Mouse (Mus musculus) left cerebral cortex, postnatal 36 days (tissue): ENCODE results near the gene Rtel1. TPM values are rescaled to one million over a fixed set of nuclear protein-coding genes. Genes with fewer than 3 reads are reported as not detected.

ENCODE experiments used
- DNase-seq, 2 experiments: peaks; one replicate each; pipeline ENCODE4 v3.0.0; 2021 to 2022; ENCODE audit warnings: low spot score in 2 of 2, mixed read lengths in 1 of 2
- intact Hi-C: fragments of 180-260 bp; cut with DNase I; formaldehyde crosslinking; loops from one replicate; pipeline ENCODE4 v1.15.1; 2025
- total RNA-seq, 2 experiments: library from RNA; stranded (reverse); gene quantifications; 2 replicates each; pipeline ENCODE4 v1.2.3; 2021

The Rtel1 gene
- total RNA-seq, 2 experiments from 2014 or later: 28.2 to 41.8 TPM

DNA sequence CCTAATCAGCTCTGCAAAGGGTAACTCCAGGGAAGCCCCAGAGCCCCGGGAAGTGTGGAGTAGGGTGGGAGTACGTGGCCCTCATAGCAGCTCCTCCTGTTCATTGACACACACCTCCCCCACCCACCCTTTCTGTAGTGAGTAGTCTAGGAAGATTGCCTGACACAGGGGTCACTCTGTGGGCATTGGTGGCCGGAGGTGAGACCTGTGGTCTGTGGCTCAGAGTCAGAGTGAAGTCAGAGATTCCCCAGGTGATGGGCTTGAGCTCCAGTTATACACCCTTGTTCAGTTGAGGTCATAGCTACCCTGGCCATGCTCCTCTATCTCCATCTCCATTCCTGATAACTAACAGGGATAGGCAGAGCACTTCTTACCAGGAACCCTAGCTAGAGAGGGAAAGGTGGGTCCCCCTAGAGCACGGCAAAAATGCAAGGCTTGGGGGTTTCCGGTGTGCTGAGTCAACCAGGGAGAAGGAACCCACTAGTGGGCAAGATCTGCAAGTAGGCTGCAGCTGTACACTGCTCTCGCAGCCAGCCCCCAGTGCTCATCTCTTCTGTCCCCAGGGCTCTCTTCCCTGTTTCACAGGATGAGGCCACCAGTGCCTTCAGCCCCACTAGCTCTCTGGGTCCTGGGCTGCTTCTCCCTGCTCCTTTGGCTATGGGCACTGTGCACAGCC is 62.2 kb downstream of the Rtel1 start:
- no peak for DNase-seq
- intact Hi-C loops: no loop called here

DNA sequence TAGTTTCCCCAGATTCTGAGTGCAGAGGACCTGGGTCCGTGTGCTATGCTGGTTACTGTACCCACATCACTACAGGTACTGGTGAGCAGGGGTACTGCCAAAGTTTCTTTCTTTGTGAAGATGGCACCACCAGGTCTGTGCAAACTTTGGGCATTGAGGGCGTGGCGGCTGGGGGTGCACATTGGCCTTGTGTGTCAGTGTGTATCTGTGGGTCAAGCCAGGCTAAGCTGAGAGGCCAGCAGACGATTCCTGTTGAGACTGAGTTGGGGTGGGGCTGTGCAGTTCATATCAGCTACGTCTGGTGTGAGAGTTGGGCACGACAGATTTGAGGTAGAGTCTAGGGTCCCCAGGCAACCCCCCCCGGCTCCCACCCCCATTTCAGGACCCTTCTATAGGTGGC is 64.9 kb downstream of the Rtel1 start:
- DNase-seq: no peak
- intact Hi-C loops: no loop called here

DNA sequence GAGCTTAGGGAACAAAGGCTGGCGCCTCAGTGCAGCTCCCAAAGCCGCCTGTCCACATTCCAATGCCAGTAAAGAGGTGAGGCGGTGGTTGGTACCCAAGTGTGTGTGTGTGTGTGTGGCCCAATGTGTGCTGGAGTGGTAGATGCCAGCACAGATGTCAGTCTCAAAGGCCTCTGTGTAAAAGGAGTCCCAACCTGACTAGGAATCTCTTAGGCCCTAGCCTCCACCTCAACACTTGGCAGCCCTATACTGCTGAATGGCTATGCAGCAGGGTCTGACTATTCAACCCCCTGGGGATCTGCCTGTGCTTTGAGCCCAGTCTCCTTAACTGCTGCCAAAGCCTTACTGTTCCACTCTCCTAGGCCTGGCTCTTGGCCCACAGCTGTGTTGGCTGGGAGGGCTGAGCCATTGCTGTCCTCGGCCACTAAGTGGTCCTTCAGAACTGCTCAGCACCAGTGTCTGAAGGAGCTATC is 65.4 kb downstream of the Rtel1 start:
- intact Hi-C loops: no loop called here

DNA sequence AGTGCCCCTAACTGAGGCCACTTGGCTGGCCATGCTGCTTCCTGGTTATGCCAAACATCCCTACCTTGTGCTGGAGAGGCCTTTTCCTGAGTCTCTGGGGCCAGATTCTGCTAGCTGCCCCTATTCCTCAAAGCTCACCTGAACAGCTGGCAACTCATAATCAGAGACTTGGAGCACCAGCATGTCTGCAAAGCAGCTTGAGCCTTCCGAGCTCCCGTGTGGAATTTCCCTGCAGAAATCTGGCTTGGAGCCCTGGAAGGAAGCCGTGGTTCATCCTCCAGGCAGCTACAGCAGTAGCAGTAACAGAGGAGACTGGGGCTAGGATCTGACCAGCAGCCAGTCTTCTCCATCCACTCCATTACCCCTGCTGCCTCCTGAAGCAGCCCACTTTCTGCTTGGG is 66.3 kb downstream of the Rtel1 start:
- DNase-seq: peak; percentile 67 to 76
- intact Hi-C loops: no loop called here

More for the DNA sequence above, 65.4 kb downstream of the Rtel1 start:
- no peak for DNase-seq

DNA sequence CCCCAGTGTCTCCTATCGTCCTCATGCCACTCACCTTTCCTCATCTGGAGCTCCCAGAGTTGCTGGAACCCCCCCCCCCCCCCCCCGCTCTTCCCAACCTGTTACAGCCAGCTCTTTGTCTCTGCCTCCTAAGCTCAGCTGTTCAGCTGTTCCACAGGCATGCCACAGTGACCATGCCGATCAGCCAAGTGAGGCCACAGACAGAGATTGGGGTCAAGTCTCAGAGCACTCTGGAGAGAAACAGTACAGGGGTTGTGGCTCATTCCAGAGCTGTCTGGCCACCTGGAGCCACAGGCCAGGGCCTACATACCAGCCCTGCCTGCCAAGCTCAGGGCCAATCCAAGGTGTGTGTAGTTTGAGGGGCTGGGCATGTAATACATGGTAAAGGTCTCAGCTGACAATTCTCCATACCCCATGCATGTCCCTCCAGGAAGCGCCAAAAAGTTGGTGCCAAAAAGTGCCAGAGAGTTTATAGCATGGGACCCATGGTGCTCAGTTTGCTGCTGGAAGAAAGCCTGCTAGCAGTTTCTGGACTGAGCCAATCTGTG is 67.2 kb downstream of the Rtel1 start:
- intact Hi-C loops: no loop called here
- DNase-seq: no peak

DNA sequence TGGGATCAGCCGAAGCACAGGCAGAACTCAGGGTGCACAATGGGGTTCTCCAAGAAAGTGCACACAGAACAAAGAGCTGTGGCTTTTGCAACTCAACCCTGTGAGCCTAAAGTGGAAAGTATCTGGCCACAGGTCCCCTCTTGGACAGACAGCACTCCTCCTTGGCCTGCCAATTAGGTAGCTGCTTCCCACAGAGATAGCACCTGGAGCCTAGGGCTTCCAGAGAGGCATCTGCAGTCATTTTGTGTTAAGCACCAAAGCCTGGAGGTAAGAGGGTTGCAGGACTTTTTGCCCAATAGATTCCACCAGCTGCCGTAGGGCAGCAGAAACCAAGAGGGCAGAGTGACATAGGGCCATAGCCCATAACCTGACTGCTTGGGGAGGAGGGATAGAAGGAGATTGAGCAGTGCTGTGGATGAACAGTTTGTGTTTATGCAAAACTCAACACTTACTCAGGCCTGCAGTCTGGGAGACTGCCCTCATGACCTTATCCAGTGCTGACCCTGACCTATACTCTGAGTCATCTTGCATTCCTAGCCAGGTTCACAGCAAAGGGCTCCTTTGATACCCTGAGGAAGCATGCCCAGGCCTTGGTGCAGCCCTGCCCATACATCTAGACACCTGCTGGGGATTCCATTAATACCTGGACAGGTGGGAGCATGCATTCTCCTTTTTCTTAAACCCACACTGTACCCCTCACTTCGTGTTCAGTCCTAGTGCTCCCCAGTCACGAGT is 70.8 kb downstream of the Rtel1 start:
- intact Hi-C loops: loop anchor here (5.0 to 10.0 kb wide), 2 partner anchors 192 to 284 kb away; partner anchors contain the start of genes Sox18 and Uckl1
- no peak for DNase-seq

DNA sequence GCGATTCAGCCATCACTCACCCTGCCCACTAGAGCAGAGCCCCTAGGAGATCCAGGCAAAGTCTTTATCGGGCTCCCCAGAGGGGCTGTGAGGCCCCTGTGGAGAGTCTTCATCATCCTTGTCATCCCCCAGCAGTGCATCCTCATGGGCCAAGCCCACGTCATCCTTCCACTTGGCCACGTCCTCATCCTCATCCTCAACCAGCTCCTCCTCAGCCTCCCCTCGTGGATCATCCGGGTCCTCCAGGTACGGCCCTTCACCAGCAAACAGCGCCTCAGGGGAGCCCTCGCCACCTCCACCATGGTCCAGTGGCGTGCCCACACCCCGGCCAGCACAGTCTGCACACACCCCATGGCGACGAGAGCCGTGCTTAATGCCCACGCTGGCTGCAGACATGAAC is 71.5 kb downstream of the Rtel1 start:
- no peak for DNase-seq
- intact Hi-C loops: loop anchor here (5.0 to 10.0 kb wide), 2 partner anchors 191 to 284 kb away; partner anchors contain the start of genes Sox18 and Uckl1

DNA sequence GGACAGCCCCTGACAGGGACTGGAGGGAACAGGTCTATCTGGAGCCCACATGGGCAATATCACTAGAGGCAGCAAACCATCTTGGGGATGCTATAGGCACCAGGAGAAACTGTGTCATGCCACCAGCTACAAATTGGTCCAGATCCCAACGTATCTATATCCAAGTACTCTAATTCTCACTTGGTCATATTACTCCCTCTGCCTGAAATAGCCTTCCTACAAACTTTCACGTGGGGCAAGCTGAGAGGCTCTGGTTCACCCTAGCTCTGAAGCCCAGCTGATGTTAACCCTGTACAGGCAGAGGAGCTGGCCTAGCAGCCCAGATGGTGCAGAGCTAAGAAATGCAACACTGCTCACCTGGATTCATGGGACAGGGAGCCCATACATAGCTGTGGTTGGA is 72.0 kb downstream of the Rtel1 start:
- DNase-seq: no peak
- intact Hi-C loops: loop anchor here (5.0 to 10.0 kb wide), 2 partner anchors 191 to 283 kb away; partner anchors contain the start of genes Sox18 and Uckl1

DNA sequence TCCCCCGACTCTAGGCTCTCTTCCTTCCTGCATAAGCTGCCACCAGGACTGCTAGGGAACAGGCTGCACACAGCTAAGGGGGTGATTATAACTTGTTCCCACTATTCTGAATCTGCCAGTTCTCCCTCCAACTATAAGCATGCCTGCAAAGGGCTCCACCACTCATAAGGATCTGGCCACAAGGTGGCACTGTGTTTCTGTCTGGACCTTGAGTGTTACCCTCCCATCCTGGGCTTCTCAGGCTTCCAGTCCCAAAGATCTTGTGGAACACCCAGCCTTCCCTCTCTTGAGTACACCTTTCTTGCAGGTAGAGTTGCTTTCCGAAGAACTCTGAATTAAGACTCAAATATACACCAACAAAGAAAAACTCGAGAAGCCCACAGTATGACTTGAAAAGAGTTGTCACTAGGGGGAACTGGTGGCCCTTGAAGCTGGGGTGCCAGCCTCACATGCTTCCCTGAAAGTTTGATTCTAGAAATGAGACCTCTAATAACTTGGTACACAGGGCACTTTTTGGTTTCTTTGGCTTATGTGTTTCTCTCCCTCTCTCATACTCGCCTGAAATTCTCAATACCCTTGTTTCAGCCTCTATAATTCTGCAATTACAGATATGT is 73.2 kb downstream of the Rtel1 start:
- intact Hi-C loops: loop anchor here (1.0 to 10.0 kb wide), 3 partner anchors 104 to 282 kb away; partner anchors contain the start of genes Sox18 and Uckl1
- DNase-seq: peak; percentile 76 to 83

DNA sequence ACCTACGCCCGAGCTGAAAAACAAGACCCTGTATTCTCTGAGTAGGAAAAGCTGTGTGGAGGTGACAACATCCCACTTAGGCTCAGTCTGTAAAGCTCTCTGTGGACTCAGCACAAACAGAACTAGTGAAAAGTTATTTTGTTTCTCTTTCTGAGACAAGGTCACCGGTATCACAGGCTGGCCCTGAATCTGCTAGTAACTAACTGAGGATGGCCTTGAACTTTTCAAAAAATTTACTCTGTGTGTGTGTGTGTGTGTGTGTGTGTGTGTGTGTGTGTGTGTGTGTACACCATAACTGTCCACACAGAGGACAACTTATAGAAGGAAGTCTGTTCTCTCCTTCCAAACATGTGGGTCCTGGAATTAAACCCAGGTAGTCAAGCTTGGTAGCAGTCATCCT is 74.5 kb downstream of the Rtel1 start:
- intact Hi-C loops: loop anchor here (5.0 to 10.0 kb wide), 2 partner anchors 188 to 281 kb away; partner anchors contain the start of genes Sox18 and Uckl1
- no peak for DNase-seq

DNA sequence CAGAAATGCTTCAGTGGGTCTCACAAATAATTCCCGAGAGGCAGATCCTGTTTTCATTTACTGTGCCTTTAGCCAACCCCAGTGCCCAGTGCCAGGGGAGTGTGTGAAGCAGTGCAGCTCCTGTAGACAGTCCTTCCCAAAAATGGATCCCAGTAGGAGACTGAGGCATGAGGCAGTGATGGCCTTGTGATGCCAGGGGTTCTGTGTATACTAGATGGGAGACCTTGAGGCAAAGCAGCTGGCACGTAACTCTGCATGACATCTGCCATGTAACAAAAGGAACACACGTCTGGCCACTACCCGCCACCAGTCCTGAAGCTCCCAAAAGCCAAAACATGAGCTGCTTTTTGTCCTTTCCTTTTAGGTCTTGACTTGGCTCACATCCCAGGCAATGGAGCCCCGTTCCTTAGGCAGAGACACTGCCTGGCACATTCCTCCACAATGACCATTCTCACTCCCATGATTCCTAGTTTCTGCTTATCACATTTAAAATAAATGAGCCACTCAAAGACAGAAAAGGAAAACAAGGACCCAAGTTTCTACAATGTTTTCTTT is 77.7 kb downstream of the Rtel1 start:
- intact Hi-C loops: loop anchor here (10.0 kb wide), 1 partner anchor 278 kb away; the partner anchor contains the start of gene Sox18
- DNase-seq: no peak

DNA sequence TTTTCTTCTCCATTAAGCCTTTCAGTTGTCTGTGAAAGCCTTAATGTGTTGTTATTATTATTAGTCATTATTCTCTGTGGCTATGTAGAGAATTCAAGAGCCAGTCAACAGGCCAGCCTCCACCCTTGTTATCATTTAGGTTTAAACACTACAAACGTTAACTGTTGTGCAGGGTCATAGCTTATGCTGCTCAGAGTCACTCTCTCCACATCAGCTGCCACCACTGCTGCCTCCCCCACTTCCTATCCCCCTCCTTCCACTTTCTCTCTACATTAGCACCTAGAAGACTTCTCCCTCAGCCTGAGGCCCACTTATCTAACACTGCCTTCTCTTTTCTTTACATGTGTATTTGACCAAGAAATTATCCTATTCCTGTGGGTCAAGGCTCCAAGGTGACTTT is 82.0 kb downstream of the Rtel1 start:
- no peak for DNase-seq
- intact Hi-C loops: no loop called here

DNA sequence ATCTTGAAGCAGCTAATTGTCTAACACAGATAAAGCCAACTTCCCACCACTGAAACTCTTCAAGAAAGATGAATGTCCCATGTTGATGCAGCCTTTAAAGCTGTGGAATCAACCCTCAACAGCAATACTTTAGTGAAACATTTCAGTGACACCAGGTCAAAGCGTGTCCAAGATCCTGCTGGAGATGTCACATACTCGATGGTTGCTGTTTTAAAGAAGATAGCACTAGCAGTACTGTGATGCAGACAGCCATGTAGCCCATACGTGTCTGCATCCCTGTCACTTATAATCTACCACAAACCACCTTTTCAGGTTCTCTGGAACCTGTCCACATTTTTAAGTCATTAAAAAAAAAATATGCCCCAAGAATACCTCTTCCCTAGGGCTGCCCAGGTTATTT is 84.2 kb downstream of the Rtel1 start:
- no peak for DNase-seq
- intact Hi-C loops: no loop called here

Other genes with a start within 250 kb of the Rtel1 start
- gene Kcnq2, start 184.4 kb upstream of the Rtel1 start, total RNA-seq: 100 to 1,000 TPM; 225 to 264 TPM
- gene Eef1a2, start 162.7 kb upstream of the Rtel1 start, total RNA-seq: 1,000 to 10,000 TPM; 1,312 to 1,553 TPM
- gene Ppdpf, start 132.5 kb upstream of the Rtel1 start, total RNA-seq: 10 to 100 TPM; 88.3 to 97.9 TPM
- not detected for gene Ptk6, start 117.0 kb upstream of the Rtel1 start, total RNA-seq
- gene Srms, start 106.6 kb upstream of the Rtel1 start, total RNA-seq: under 1 TPM; 0.25 to 0.50 TPM
- not detected for gene Fndc11, start 99.7 kb upstream of the Rtel1 start, total RNA-seq
- 1 to 10 TPM; 1.7 to 3.6 TPM for gene Helz2, start 77.7 kb upstream of the Rtel1 start, total RNA-seq
- 10 to 100 TPM; 20.1 to 23.4 TPM for gene Gmeb2, start 31.7 kb upstream of the Rtel1 start, total RNA-seq
- 100 to 1,000 TPM; 592 to 722 TPM for gene Stmn3, start 5.2 kb upstream of the Rtel1 start, total RNA-seq
- gene Zgpat, start 45.2 kb downstream of the Rtel1 start, total RNA-seq: 10 to 100 TPM; 50.3 to 84.9 TPM
- 10 to 100 TPM; 38.5 to 45.4 TPM for gene Arfrp1, start 45.7 kb downstream of the Rtel1 start, total RNA-seq
- 10 to 100 TPM; 30.5 to 48.6 TPM for gene Lime1, start 60.3 kb downstream of the Rtel1 start, total RNA-seq
- 10 to 100 TPM; 10.3 to 12.3 TPM for gene Zbtb46, start 139.7 kb downstream of the Rtel1 start, total RNA-seq
- gene Abhd16b, start 173.5 kb downstream of the Rtel1 start, total RNA-seq: not detected
- 10 to 100 TPM; 64.1 to 72.6 TPM for gene Tpd52l2, start 177.4 kb downstream of the Rtel1 start, total RNA-seq
- gene Dnajc5, start 200.7 kb downstream of the Rtel1 start, total RNA-seq: 100 to 1,000 TPM; 285 to 305 TPM